Mouse (Mus musculus): ENCODE measurements at regions not wholly inside any gene's neighbourhood (a gene's known extent, or its start where the extent isn't known, plus 50 kb on each side); places are given as distances from the start of the nearest gene placed in this dataset.

- no peak overlapping the region for H3K4me2 ChIP-seq (ENCODE audit: insufficient read depth, low read depth, poor library complexity, severe bottlenecking)
- no peak overlapping the region for H3K9ac ChIP-seq (ENCODE audit: insufficient read depth, low read depth)
- no peaks in the 10 kb centered on the region for H3K36me3 ChIP-seq (replicated peaks in 1 of 2; ENCODE audit: control insufficient read depth in 1 of 2, insufficient read depth in 1 of 2, low read length in 1 of 2)
- no peak overlapping the region for H3K4me3 ChIP-seq (replicated peaks in 1 of 3; ENCODE audit: low read depth in 2 of 3, low read length in 2 of 3, poor library complexity in 1 of 3)
- H3K27me3 ChIP-seq (replicated peaks): no peaks in the 10 kb centered on the region
- H3K9me3 ChIP-seq (replicated peaks; ENCODE audit: low read length): no peaks in the 10 kb centered on the region
- peak; percentile 58 for DNase-seq (ENCODE audit: extremely low read depth)
- dilution Hi-C loops (cut with MboI; ENCODE audit: extremely low pct_ligation_motif_present, extremely low pct_unique_long_range_greater_than_20kb, low sequenced_read_pairs) (no loop called here), in situ Hi-C loops (cut with MboI; ENCODE audit: low pct_ligation_motif_present, low pct_unique_long_range_greater_than_20kb, low sequenced_read_pairs) (no loop called here)
- no peaks in the 10 kb centered on the region for H3K4me1 ChIP-seq (ENCODE audit: control insufficient read depth in 1 of 2, insufficient read depth in 2 of 2)
- TF ChIP-seq SMC3 (IDR thresholded peaks at IDR 0.05; ENCODE audit: low read depth, low read length): peak; percentile 68
- no peak for TF ChIP-seq E2F4 (IDR thresholded peaks at IDR 0.05; ENCODE audit: insufficient replicate concordance, low read depth, low read length)
- no peak for TF ChIP-seq USF1 (IDR thresholded peaks at IDR 0.05; ENCODE audit: low read depth, low read length)
- TF ChIP-seq CTCF (conservative IDR thresholded peaks at IDR 0.05 in 1 of 2, IDR thresholded peaks at IDR 0.05 in 1 of 2; ENCODE audit: low read depth in 2 of 2, low read length in 2 of 2): peak; percentile 76 to 90
- no peak for TF ChIP-seq NRF1 (IDR thresholded peaks at IDR 0.05; ENCODE audit: low read depth, low read length)
- peak; percentile 33 for TF ChIP-seq RAD21 (IDR thresholded peaks at IDR 0.05; ENCODE audit: low read depth, low read length)
- no peak for TF ChIP-seq MYC (IDR thresholded peaks at IDR 0.05; ENCODE audit: low read depth, low read length)
- TF ChIP-seq MAFK (IDR thresholded peaks at IDR 0.05; ENCODE audit: insufficient replicate concordance, low read length): no peak
- H3K79me2 ChIP-seq (replicated peaks; ENCODE audit: control insufficient read depth, extremely low read depth, insufficient read depth, poor library complexity, severe bottlenecking): no peaks in the 10 kb centered on the region
- no peak overlapping the region for H3K27ac ChIP-seq (ENCODE audit: insufficient read depth, low read depth)
Observed at GRCm38 (mm10) chr1:77972301-77972717, 224.6 kb downstream of the Pax3 start.

- in situ Hi-C loops (cut with MboI; ENCODE audit: low pct_ligation_motif_present, low pct_unique_long_range_greater_than_20kb, low sequenced_read_pairs) (no loop called here), dilution Hi-C loops (cut with MboI; ENCODE audit: extremely low pct_ligation_motif_present, extremely low pct_unique_long_range_greater_than_20kb, low sequenced_read_pairs) (no loop called here)
- Histone ChIP-seq H3K27me3 (replicated peaks) (no peaks in the 10 kb centered on the region), H3K79me2 (replicated peaks; ENCODE audit: control insufficient read depth, extremely low read depth, insufficient read depth, poor library complexity, severe bottlenecking) (no peaks in the 10 kb centered on the region), H3K27ac (ENCODE audit: insufficient read depth, low read depth) (no peak overlapping the region), H3K9ac (ENCODE audit: insufficient read depth, low read depth) (no peak overlapping the region), H3K36me3 (replicated peaks in 1 of 2; ENCODE audit: control insufficient read depth in 1 of 2, insufficient read depth in 1 of 2, low read length in 1 of 2) (no peaks in the 10 kb centered on the region), H3K9me3 (replicated peaks; ENCODE audit: low read length) (no peaks in the 10 kb centered on the region), H3K4me1 (ENCODE audit: control insufficient read depth in 1 of 2, insufficient read depth in 2 of 2) (no peaks in the 10 kb centered on the region), H3K4me3 (replicated peaks in 1 of 3; ENCODE audit: low read depth in 2 of 3, low read length in 2 of 3, poor library complexity in 1 of 3) (no peak overlapping the region), H3K4me2 (ENCODE audit: insufficient read depth, low read depth, poor library complexity, severe bottlenecking) (no peak overlapping the region)
- TF ChIP-seq POLR2AphosphoS2 (IDR thresholded peaks at IDR 0.05; ENCODE audit: low read depth, low read length): no peak
- TF ChIP-seq ZKSCAN1 (IDR thresholded peaks at IDR 0.05; ENCODE audit: borderline replicate concordance, low read depth, low read length): no peak
- TF ChIP-seq RAD21 (IDR thresholded peaks at IDR 0.05; ENCODE audit: low read depth, low read length): no peak
- TF ChIP-seq JUN (IDR thresholded peaks at IDR 0.05; ENCODE audit: insufficient read depth, low read depth, low read length): no peak
- TF ChIP-seq USF2 (conservative IDR thresholded peaks at IDR 0.05; ENCODE audit: low read depth, low read length): no peak
- TF ChIP-seq EP300 (IDR thresholded peaks at IDR 0.05; ENCODE audit: low read length): no peak
- TF ChIP-seq MXI1 (IDR thresholded peaks at IDR 0.05; ENCODE audit: low read depth, low read length): no peak
- no peak for DNase-seq (ENCODE audit: extremely low read depth)
Observed at GRCm38 (mm10) chr1:77964656-77965335, 232.1 kb downstream of the Pax3 start.
